Mouse (Mus musculus): ENCODE data around the gene Itpkb. TPM values are rescaled to one million over a fixed set of nuclear protein-coding genes. Genes with fewer than 3 reads are reported as not detected.
A peak's percentile ranks its signal among the peaks of the same experiment; 100 is the strongest.
"Not testable (repeated sequence)": the region's sequence is repeated elsewhere in the genome, so short reads cannot be mapped to it uniquely, and the experiment has no call there.

The Itpkb gene
- polyA plus RNA-seq, 1 experiment = 18.1 TPM

DNA sequence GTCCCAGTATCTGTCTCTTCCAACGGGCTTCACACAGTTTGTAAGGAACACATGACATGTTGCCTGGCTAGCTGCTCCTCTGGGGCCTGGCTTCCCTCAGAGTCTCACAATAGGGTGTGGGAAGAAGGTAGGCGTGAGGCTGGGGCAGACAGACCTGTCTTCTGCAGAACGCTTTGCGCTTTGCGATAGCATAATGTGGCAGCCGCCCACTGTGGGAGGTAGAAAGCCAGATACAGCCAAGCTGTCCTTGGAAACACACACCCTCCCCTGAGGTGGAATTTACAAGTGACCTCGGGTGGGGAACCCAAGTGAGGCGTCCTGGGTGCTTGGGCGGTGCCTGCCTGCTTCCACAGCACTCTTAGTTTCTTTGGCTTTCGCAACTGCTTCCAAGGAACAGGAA lies 54.2 kb downstream of the Itpkb start:
- WGBS = 73% methylated on average over 10 of the region's 10 CpGs
- peaks cover 4% of the 10 kb centered on the region; the same call in 1 of the 2 replicates for H3K4me1 ChIP-seq (ENCODE audit: control insufficient read depth, insufficient read depth, low read length)
- H3K27ac ChIP-seq (ENCODE audit: control insufficient read depth, insufficient read depth, low read depth, low read length, poor library complexity) = no peak overlapping the region
- no peak overlapping the region for H3K4me3 ChIP-seq (replicated peaks; ENCODE audit: control insufficient read depth, low read depth, low read length)
- TF ChIP-seq CTCF (IDR thresholded peaks at IDR 0.05; ENCODE audit: control insufficient read depth, insufficient read depth, low read length) (no peak), POLR2A (IDR thresholded peaks at IDR 0.05; ENCODE audit: borderline replicate concordance, control insufficient read depth, low read depth, low read length) (no peak)

GRCm38 (mm10) chr1:180385308-180385707 lies 55.0 kb downstream of the Itpkb start:
- WGBS = 88% methylated on average over 6 of the region's 6 CpGs
- H3K27ac ChIP-seq (ENCODE audit: control insufficient read depth, insufficient read depth, low read depth, low read length, poor library complexity) = no peak overlapping the region
- no peak overlapping the region for H3K4me3 ChIP-seq (replicated peaks; ENCODE audit: control insufficient read depth, low read depth, low read length)
- peaks cover 4% of the 10 kb centered on the region; the same call in 1 of the 2 replicates for H3K4me1 ChIP-seq (ENCODE audit: control insufficient read depth, insufficient read depth, low read length)
- TF ChIP-seq CTCF (IDR thresholded peaks at IDR 0.05; ENCODE audit: control insufficient read depth, insufficient read depth, low read length) (no peak), POLR2A (IDR thresholded peaks at IDR 0.05; ENCODE audit: borderline replicate concordance, control insufficient read depth, low read depth, low read length) (no peak)

GRCm38 (mm10) chr1:180386951-180387749 lies 56.9 kb downstream of the Itpkb start:
- Histone ChIP-seq H3K27ac (ENCODE audit: control insufficient read depth, insufficient read depth, low read depth, low read length, poor library complexity) (peak overlapping the region; percentile 89), H3K4me3 (replicated peaks; ENCODE audit: control insufficient read depth, low read depth, low read length) (peak overlapping the region; percentile 61), H3K4me1 (ENCODE audit: control insufficient read depth, insufficient read depth, low read length) (peaks cover 4% of the 10 kb centered on the region; the same call in 1 of the 2 replicates)
- TF ChIP-seq CTCF (IDR thresholded peaks at IDR 0.05; ENCODE audit: control insufficient read depth, insufficient read depth, low read length) = peak; percentile 71
- TF ChIP-seq POLR2A (IDR thresholded peaks at IDR 0.05; ENCODE audit: borderline replicate concordance, control insufficient read depth, low read depth, low read length) = no peak; the same call in 1 of the 2 replicates
- 5% methylated on average over 27 of the region's 27 CpGs for WGBS

DNA sequence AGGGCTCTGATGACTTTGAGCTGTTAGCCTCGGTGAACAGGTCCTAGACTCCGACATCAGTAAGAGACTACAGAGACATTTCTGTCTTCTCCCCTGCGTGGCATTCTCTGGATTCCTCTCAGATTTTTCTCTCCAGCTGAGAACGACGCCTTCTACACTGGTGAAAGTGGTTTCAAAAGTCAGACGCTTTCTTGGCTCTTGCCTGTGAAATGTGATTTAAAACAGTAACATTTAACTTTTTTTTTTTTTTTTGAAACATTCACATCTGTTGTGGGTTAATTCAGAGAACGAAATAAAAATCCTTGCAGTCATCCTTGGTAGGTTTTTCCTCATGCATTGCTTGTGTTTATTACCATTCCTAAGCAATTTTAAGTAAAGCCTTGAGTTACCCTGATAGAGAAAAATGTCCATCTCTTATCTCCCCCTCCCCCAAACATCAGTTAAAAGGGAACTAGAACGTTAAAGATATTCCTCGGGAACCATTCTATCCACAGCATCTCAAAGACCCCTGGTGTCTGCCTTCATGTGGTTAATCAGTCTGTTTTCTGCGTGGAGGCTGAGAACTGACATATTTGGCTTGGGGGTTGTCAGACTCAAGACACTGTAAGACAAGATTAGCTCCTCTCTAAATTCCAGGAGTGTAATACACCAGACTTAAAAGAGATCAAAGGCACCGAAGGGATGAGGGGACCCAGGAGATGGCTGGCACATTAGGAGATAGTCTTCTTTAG lies 57.6 kb downstream of the Itpkb start:
- no peak for TF ChIP-seq POLR2A (IDR thresholded peaks at IDR 0.05; ENCODE audit: borderline replicate concordance, control insufficient read depth, low read depth, low read length)
- TF ChIP-seq CTCF (IDR thresholded peaks at IDR 0.05; ENCODE audit: control insufficient read depth, insufficient read depth, low read length) = no peak
- Histone ChIP-seq H3K4me3 (replicated peaks; ENCODE audit: control insufficient read depth, low read depth, low read length) (peak overlapping the region; percentile 11), H3K4me1 (ENCODE audit: control insufficient read depth, insufficient read depth, low read length) (peaks cover 5% of the 10 kb centered on the region; the same call in 1 of the 2 replicates), H3K27ac (ENCODE audit: control insufficient read depth, insufficient read depth, low read depth, low read length, poor library complexity) (peak overlapping the region; percentile 80)
- WGBS = 10% methylated on average over 11 of the region's 11 CpGs

DNA sequence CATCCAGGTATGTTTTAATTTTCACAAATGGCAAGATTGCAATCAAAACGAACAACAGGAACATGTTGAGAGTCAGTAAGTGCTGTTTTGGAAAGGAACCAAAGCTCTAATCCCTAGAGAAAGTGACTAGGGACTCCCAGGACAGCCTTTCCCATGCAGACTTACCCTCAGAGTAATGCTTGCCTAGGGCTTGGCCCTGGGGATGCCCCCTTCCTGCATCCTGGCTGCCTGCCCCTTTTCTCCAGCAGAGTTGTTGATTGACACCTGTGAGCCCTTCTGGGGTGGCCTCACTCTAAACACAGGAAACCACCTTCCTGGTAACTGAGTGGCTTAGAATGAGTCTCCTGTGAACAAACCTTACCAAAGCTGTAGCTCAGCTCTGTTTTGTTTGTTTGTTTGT lies 58.2 kb downstream of the Itpkb start:
- Histone ChIP-seq H3K4me1 (ENCODE audit: control insufficient read depth, insufficient read depth, low read length) (peaks cover 8% of the 10 kb centered on the region), H3K27ac (ENCODE audit: control insufficient read depth, insufficient read depth, low read depth, low read length, poor library complexity) (0 out of 2 replicates have a peak overlapping the region, but pooled peaks have one; percentile 19), H3K4me3 (replicated peaks; ENCODE audit: control insufficient read depth, low read depth, low read length) (no peak overlapping the region)
- no peak for TF ChIP-seq CTCF (IDR thresholded peaks at IDR 0.05; ENCODE audit: control insufficient read depth, insufficient read depth, low read length)
- TF ChIP-seq POLR2A (IDR thresholded peaks at IDR 0.05; ENCODE audit: borderline replicate concordance, control insufficient read depth, low read depth, low read length) = no peak
- 4% methylated on average over 1 of the region's 1 CpGs for WGBS

DNA sequence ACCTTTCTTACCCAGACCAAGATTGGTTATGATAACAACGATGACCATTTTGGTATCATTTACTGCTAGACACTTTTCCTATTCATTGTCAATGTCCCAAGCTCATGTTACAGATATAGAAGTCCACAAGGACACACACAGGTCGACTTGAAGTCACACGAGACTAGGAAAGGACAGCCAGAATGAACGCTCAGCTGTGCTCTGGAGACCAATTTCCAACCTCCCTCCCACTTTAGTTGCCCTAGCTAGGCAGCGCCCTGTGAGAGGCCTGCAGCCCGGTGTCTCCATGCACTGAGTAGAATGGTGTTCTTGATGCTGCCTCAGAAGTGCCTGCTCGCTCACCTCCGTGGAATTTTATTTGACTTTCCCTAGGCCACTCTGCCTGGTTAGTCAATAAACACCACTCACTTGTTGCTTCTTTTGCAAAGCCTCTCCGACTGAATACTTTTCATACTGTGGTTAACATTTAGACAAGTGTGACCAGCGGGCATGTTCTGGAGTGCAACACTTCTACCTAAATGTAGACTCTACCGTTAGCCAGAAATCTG lies 59.0 kb downstream of the Itpkb start:
- 86% methylated on average over 11 of the region's 11 CpGs for WGBS
- H3K4me1 ChIP-seq (ENCODE audit: control insufficient read depth, insufficient read depth, low read length) = peaks cover 11% of the 10 kb centered on the region
- H3K27ac ChIP-seq (ENCODE audit: control insufficient read depth, insufficient read depth, low read depth, low read length, poor library complexity); H3K4me3 ChIP-seq (replicated peaks; ENCODE audit: control insufficient read depth, low read depth, low read length): not testable (repeated sequence)

DNA sequence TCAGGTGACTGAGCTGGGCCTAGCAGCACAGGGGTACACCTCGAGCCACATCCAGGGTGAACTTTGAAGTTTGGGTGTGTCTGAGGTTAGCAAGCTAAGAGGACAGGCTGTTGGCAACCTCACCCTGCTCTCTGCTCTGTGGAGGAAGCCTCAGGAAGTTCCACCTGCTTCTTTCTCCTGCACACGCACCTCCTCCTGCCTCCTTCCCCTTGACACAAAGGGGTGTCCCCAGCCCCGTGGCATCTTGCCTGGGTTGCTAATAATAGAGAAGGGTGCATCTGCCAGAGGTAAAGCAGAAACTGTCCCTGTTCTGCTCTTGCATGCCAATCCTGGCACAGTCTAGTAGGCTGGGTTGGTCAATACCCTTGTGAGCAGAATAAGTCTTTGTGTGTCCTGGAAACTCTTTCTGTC lies 60.0 kb downstream of the Itpkb start:
- WGBS = 6% methylated on average over 3 of the region's 3 CpGs
- H3K27ac ChIP-seq (ENCODE audit: control insufficient read depth, insufficient read depth, low read depth, low read length, poor library complexity) = peak overlapping the region; percentile 7
- H3K4me1 ChIP-seq (ENCODE audit: control insufficient read depth, insufficient read depth, low read length) = peaks cover 11% of the 10 kb centered on the region

More for the DNA sequence above, 60.0 kb downstream of the Itpkb start:
- H3K4me3 ChIP-seq (replicated peaks; ENCODE audit: control insufficient read depth, low read depth, low read length) = no peak overlapping the region
- TF ChIP-seq POLR2A (IDR thresholded peaks at IDR 0.05; ENCODE audit: borderline replicate concordance, control insufficient read depth, low read depth, low read length) = no peak
- TF ChIP-seq CTCF (IDR thresholded peaks at IDR 0.05; ENCODE audit: control insufficient read depth, insufficient read depth, low read length) = no peak
